Mouse (Mus musculus) MEL (cell line): ENCODE measurements around the gene Ddi2.

Source experiments
- CTCF ChIP-seq, 3 experiments: IDR thresholded peaks in 2 of 3; conservative IDR thresholded peaks in 1 of 3; 2 replicates each; pipeline ENCODE4 v1.5.1; 2011 to 2012; ENCODE audit warnings: low read length in 3 of 3, low read depth in 2 of 3, mild to moderate bottlenecking in 2 of 3, improper control_type of control experiment in 1 of 3, inconsistent platforms in 1 of 3, mixed read lengths in 1 of 3, moderate library complexity in 1 of 3; ENCODE audit not compliant: control insufficient read depth in 1 of 3, insufficient read depth in 1 of 3, poor library complexity in 1 of 3, severe bottlenecking in 1 of 3
- EP300 ChIP-seq, 2 experiments: IDR thresholded peaks; 2 replicates each; pipeline ENCODE4 v1.6.1; 2011; ENCODE audit warnings: improper control_type of control experiment in 2 of 2, low read length in 2 of 2, low read depth in 1 of 2, mild to moderate bottlenecking in 1 of 2
- HCFC1 ChIP-seq: IDR thresholded peaks from 2 replicates; pipeline ENCODE4 v1.6.1; 2012; ENCODE audit warnings: low read depth, mild to moderate bottlenecking, inconsistent platforms, low read length, improper control_type of control experiment, moderate library complexity
- MAFK ChIP-seq: IDR thresholded peaks from 2 replicates; pipeline ENCODE4 v1.6.1; 2011; ENCODE audit warnings: low read depth, mild to moderate bottlenecking, low read length, improper control_type of control experiment, borderline replicate concordance
- MEF2A ChIP-seq: IDR thresholded peaks from 2 replicates; pipeline ENCODE4 v1.6.1; 2014; ENCODE audit warnings: low read depth, mild to moderate bottlenecking, inconsistent platforms, low read length, improper control_type of control experiment; ENCODE audit not compliant: poor library complexity, insufficient replicate concordance, severe bottlenecking; ENCODE audit errors: extremely low read depth
- NELFE ChIP-seq: IDR thresholded peaks from 2 replicates; pipeline ENCODE4 v1.6.1; 2011; ENCODE audit warnings: low read depth, low read length, improper control_type of control experiment
- POLR2A ChIP-seq, 2 experiments: IDR thresholded peaks; 2 replicates each; pipeline ENCODE4 v1.6.1; 2011 to 2012; ENCODE audit warnings: low read length in 2 of 2, mild to moderate bottlenecking in 2 of 2, control low read depth in 1 of 2, improper control_type of control experiment in 1 of 2, low read depth in 1 of 2, moderate library complexity in 1 of 2; ENCODE audit not compliant: control insufficient read depth in 1 of 2, insufficient read depth in 1 of 2, poor library complexity in 1 of 2
- TCF12 ChIP-seq: IDR thresholded peaks from 2 replicates; pipeline ENCODE4 v1.6.1; 2014; ENCODE audit warnings: low read depth, mild to moderate bottlenecking, inconsistent platforms, low read length, improper control_type of control experiment, moderate library complexity
- ZC3H11A ChIP-seq: IDR thresholded peaks from 2 replicates; pipeline ENCODE4 v1.6.1; 2012; ENCODE audit warnings: low read depth, mild to moderate bottlenecking, inconsistent platforms, low read length, improper control_type of control experiment
- ZKSCAN1 ChIP-seq: IDR thresholded peaks from 2 replicates; pipeline ENCODE4 v1.6.1; 2012; ENCODE audit warnings: low read depth, mild to moderate bottlenecking, inconsistent platforms, low read length, improper control_type of control experiment, moderate library complexity

DNA sequence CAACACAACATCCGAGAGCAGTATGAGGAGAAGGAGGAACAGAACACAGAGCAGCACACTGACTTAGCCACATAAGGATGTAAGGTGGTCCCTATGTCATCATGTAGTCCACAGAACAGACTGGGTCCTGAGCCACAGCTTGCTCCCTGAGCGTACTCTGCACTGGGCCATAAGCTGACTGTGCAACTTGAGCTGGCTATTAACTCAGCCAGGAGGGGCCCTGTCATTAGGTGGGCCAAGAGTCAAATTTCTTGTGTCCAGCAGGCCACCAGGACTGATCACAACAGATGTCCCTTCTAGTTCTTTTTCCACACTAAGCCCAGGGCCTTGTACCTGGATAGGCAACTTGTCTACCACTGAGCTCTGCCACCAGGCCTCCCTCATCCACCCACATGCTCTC is 8.2 kb downstream of the Ddi2 start:
- no peak for TF ChIP-seq MAFK
- TF ChIP-seq CTCF (IDR thresholded peaks at IDR 0.05 in 2 of 3, conservative IDR thresholded peaks at IDR 0.05 in 1 of 3; ENCODE audit: control insufficient read depth in 1 of 3, insufficient read depth in 1 of 3, low read depth in 2 of 3, low read length in 3 of 3, poor library complexity in 1 of 3, severe bottlenecking in 1 of 3), result no peak
- TF ChIP-seq NELFE, result no peak
- no peak for TF ChIP-seq POLR2A (IDR thresholded peaks at IDR 0.05; ENCODE audit: control insufficient read depth in 1 of 2, insufficient read depth in 1 of 2, low read depth in 1 of 2, low read length in 2 of 2, poor library complexity in 1 of 2)
- TF ChIP-seq MEF2A, result no peak
- no peak for TF ChIP-seq EP300 (IDR thresholded peaks at IDR 0.05; ENCODE audit: low read depth in 1 of 2, low read length in 2 of 2)
- TF ChIP-seq ZKSCAN1, result no peak
- no peak for TF ChIP-seq HCFC1
- TF ChIP-seq TCF12, result no peak
- no peak for TF ChIP-seq ZC3H11A
